Mouse (Mus musculus): Measurements from ENCODE around the gene Acot11. TPM values are rescaled to one million over a fixed set of nuclear protein-coding genes. Genes with fewer than 3 reads are reported as not detected.

Gene Acot11
- polyA plus RNA-seq, 1 experiment: not detected

DNA sequence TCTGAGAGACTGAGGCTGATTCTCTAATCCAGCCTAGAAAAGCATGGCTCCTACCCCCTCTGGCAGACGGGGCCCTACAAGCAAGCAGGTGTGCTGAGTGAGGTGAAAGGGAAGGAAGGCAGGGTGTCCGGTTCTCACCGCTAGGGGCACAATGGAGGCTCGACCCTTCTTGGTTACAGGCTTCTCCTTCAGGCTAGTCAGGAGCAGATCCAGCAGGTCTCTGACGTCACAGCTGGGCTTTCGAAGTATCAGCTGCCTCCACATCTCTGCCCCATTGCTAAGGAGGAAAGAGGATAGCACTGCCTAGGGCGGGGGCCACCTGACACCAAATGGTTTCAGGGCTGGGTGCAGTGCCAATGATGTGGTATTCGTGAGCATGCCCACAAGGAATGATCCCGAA is 104.8 kb downstream of the Acot11 start:
- 22% methylated on average over 9 of the region's 9 CpGs for WGBS
- H3K27ac ChIP-seq (ENCODE audit: insufficient read depth, low read depth, low read length): no peak overlapping the region
- no peak overlapping the region for H3K4me3 ChIP-seq (ENCODE audit: insufficient read depth, low read depth, low read length)
- H3K4me1 ChIP-seq (ENCODE audit: control insufficient read depth, insufficient read depth, low read length): peaks cover 42% of the 10 kb centered on the region
- no peak for TF ChIP-seq POLR2A (IDR thresholded peaks at IDR 0.05; ENCODE audit: insufficient read depth, low read depth, low read length)
- TF ChIP-seq CTCF (IDR thresholded peaks at IDR 0.05; ENCODE audit: insufficient read depth, low read depth, low read length): no peak

Other genes with a start within 250 kb of the Acot11 start
- not detected in 2 replicates for gene Dhcr24, start 244.0 kb downstream of the Acot11 start, polyA plus RNA-seq (2012; ENCODE audit: insufficient read depth, insufficient read length, low replicate concordance, missing spikeins)
- gene Lexm, start 187.8 kb downstream of the Acot11 start, polyA plus RNA-seq (2012; ENCODE audit: insufficient read depth, insufficient read length, low replicate concordance, missing spikeins): not detected in 2 replicates
- not detected in 2 replicates for gene Ttc22, start 182.6 kb downstream of the Acot11 start, polyA plus RNA-seq (2012; ENCODE audit: insufficient read depth, insufficient read length, low replicate concordance, missing spikeins)
- gene Pars2, start 153.9 kb downstream of the Acot11 start, polyA plus RNA-seq (2012; ENCODE audit: insufficient read depth, insufficient read length, low replicate concordance, missing spikeins): not detected in 2 replicates
- gene Ttc4, start 126.1 kb downstream of the Acot11 start, polyA plus RNA-seq (2012; ENCODE audit: insufficient read depth, insufficient read length, low replicate concordance, missing spikeins): not detected in 2 replicates
- not detected in 2 replicates for gene Mroh7, start 74.1 kb downstream of the Acot11 start, polyA plus RNA-seq (2012; ENCODE audit: insufficient read depth, insufficient read length, low replicate concordance, missing spikeins)
- gene Fam151a, start 71.1 kb downstream of the Acot11 start, polyA plus RNA-seq (2012; ENCODE audit: insufficient read depth, insufficient read length, low replicate concordance, missing spikeins): not detected in 2 replicates
- gene Ssbp3, start 105.7 kb upstream of the Acot11 start, polyA plus RNA-seq (2012; ENCODE audit: insufficient read depth, insufficient read length, low replicate concordance, missing spikeins): not detected in 2 replicates